Mouse (Mus musculus) intestine, embryonic 14.5 days (tissue): ENCODE data around the gene Vmn2r63. TPM values are rescaled to one million over a fixed set of nuclear protein-coding genes. Genes with fewer than 3 reads are reported as not detected.
"Not testable (repeated sequence)": the region's sequence is repeated elsewhere in the genome, so short reads cannot be mapped to it uniquely, and the experiment has no call there.

Experiments
- ATAC-seq: fragments of 200-750 bp; cut with Nextera tagmentation; replicated peaks from 2 replicates; pipeline ENCODE4 v1.8.0; 2017; ENCODE audit warnings: low read depth, moderate number of reproducible peaks, moderate TSS enrichment, moderate library complexity; ENCODE audit not compliant: low FRiP score, low TSS enrichment
- DNase-seq: peaks from one replicate; pipeline ENCODE4 v3.0.0-alpha.2; 2018; ENCODE audit warnings: low spot score
- H3K27ac ChIP-seq: fragments of 300-500 bp; sonication (generic); 2 replicates; pipeline ENCODE4 v1.5.1; 2014; ENCODE audit warnings: low read depth, mild to moderate bottlenecking, control low read depth
- H3K27me3 ChIP-seq: fragments of 300-500 bp; sonication (generic); replicated peaks from 2 replicates; pipeline ENCODE4 v1.6.1; 2014; ENCODE audit warnings: low read length, control low read depth; ENCODE audit not compliant: control insufficient read depth, insufficient read depth
- H3K36me3 ChIP-seq: fragments of 300-500 bp; sonication (generic); 2 replicates; pipeline ENCODE4 v1.6.1; 2014; ENCODE audit warnings: low read length, control low read depth; ENCODE audit not compliant: control insufficient read depth, insufficient read depth
- H3K4me1 ChIP-seq: fragments of 300-500 bp; sonication (generic); replicated peaks from 2 replicates; pipeline ENCODE4 v1.6.1; 2014; ENCODE audit warnings: low read length, control low read depth, mixed read lengths; ENCODE audit not compliant: control insufficient read depth, insufficient read depth
- H3K4me2 ChIP-seq: fragments of 300-500 bp; sonication (generic); 2 replicates; pipeline ENCODE4 v1.6.1; 2014; ENCODE audit warnings: low read length
- H3K4me3 ChIP-seq: fragments of 300-500 bp; sonication (generic); 2 replicates; pipeline ENCODE4 v1.5.1; 2014; ENCODE audit warnings: low read depth, low read length, control low read depth, mixed read lengths
- H3K9ac ChIP-seq: fragments of 300-500 bp; sonication (generic); 2 replicates; pipeline ENCODE4 v1.6.1; 2014; ENCODE audit warnings: mild to moderate bottlenecking, low read length
- H3K9me3 ChIP-seq: fragments of 300-500 bp; sonication (generic); 2 replicates; pipeline ENCODE4 v1.6.1; 2016; ENCODE audit warnings: low read length, control low read depth; ENCODE audit not compliant: control insufficient read depth
- WGBS: fragments of 180-500 bp; shearing (Covaris S2); extraction: QIAGEN DNeasy Blood & Tissue Kit; methylation state at CpG from one replicate; pipeline ENCODE4 v1.1.7; 2014; 5-methylcytosine and 5-hydroxymethylcytosine counted together
- polyA plus RNA-seq: library from polyadenylated mRNA; unstranded; fragments of >200 nt; fragmentation: Nextera tagmentation; extraction: Ambion mirVana; gene quantifications from 2 replicates; pipeline ENCODE4 v1.2.1, GENCODE M21; 2014

Vmn2r63 gene
- polyA plus RNA-seq, result not detected in 2 replicates

- not testable (repeated sequence) for H3K27ac ChIP-seq, H3K9me3 ChIP-seq, H3K9ac ChIP-seq, H3K36me3 ChIP-seq, H3K27me3 ChIP-seq, H3K4me3 ChIP-seq, DNase-seq, H3K4me1 ChIP-seq, H3K4me2 ChIP-seq, ATAC-seq
Observed at GRCm38 (mm10) chr7:42933722-42934121, at the start of gene Vmn2r63. Vmn2r63 (minus strand) TSS chr7:42933822.

DNA sequence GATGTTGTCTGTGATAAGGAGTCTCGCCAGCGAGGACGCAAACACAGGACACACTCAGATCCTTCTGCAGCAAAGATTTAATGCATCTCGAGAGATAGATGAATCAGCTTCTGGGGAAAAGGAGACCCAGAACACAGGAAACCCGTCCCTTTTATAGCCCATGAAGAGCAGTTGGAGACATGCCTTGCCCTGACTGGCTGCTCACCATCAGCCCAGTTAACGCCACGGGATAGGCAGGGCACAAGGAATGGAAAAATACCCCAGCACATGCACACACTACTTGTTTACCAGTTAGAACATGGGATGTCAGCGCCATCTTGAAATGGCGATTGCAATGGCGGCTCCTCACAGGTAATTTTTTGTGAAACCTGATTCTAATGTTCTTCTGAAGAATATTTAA, 47.1 kb upstream of the Vmn2r63 start:
- ATAC-seq (no peak), DNase-seq (no peak)
- Histone ChIP-seq H3K4me2 (no peak overlapping the region), H3K9me3 (peaks cover 18% of the 10 kb centered on the region; the same call in 1 of the 2 replicates), H3K27me3 (no peaks in the 10 kb centered on the region), H3K9ac (no peak overlapping the region), H3K4me1 (no peaks in the 10 kb centered on the region), H3K27ac (no peak overlapping the region), H3K4me3 (no peak overlapping the region), H3K36me3 (no peaks in the 10 kb centered on the region)
- 86% methylated on average over 10 of the region's 10 CpGs for WGBS

DNA sequence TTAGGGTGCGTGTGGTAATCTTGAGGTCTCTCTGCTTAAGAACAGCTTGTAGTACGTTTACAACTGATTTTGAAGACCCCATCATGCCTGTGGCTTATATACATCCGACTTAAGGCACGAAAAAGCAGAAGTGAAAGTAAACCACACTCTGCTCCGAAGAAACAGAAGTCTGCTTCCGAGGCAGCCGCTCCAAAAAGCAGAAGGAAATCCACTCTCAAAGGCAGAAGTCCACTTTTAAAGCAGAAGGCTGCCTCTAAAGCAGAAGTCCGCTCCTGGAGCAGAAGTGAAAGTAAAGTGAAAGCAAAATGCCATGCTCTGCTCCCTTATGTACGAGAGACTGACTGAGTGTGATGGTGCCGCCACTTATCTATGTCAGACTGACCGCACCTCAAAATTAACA, 46.5 kb upstream of the Vmn2r63 start:
- H3K27me3 ChIP-seq, result no peaks in the 10 kb centered on the region
- no peak overlapping the region for H3K9ac ChIP-seq
- no peak overlapping the region for H3K4me3 ChIP-seq
- 85% methylated on average over 11 of the region's 11 CpGs for WGBS
- H3K9me3 ChIP-seq, result peaks cover 18% of the 10 kb centered on the region; the same call in 1 of the 2 replicates
- DNase-seq (no peak), ATAC-seq (no peak)
- no peaks in the 10 kb centered on the region for H3K4me1 ChIP-seq
- no peak overlapping the region for H3K4me2 ChIP-seq
- no peaks in the 10 kb centered on the region for H3K36me3 ChIP-seq
- H3K27ac ChIP-seq, result no peak overlapping the region

- Histone ChIP-seq H3K4me2 (no peak overlapping the region), H3K27me3 (no peaks in the 10 kb centered on the region), H3K4me3 (no peak overlapping the region), H3K36me3 (no peaks in the 10 kb centered on the region), H3K27ac (no peak overlapping the region), H3K9ac (no peak overlapping the region), H3K9me3 (peaks cover 12% of the 10 kb centered on the region; the same call in 1 of the 2 replicates), H3K4me1 (no peaks in the 10 kb centered on the region)
- 64% methylated on average over 9 of the region's 9 CpGs for WGBS
- DNase-seq (no peak), ATAC-seq (no peak)
Observed at GRCm38 (mm10) chr7:42965246-42965645, 31.6 kb upstream of the Vmn2r63 start.

GRCm38 (mm10) chr7:42898067-42898466, 35.6 kb downstream of the Vmn2r63 start:
- H3K36me3 ChIP-seq, DNase-seq, H3K9me3 ChIP-seq, H3K27me3 ChIP-seq, H3K27ac ChIP-seq, ATAC-seq, H3K4me2 ChIP-seq, H3K9ac ChIP-seq, H3K4me1 ChIP-seq, H3K4me3 ChIP-seq: not testable (repeated sequence)
- 80% methylated on average over 2 of the region's 2 CpGs for WGBS

DNA sequence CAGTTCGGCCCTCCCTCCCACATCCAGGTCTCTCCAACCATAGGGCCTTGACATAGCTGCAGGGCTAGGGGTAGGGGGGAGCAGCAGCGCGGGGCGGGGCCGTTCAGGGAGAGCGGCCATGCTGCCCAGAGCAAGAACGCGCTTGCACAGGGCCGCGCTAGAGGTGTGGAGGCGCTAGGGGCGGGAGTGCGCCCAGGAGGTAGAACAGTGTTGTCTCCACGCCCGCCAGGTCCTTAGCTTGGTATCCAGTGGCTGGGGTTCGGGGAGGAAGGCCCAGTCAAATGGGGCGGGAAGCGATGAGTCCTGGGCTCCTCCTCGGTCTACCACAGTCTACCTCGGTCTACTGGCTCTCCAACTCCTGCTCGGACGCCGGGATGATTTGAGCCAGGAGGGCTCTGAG, 55.5 kb downstream of the Vmn2r63 start:
- no peak for ATAC-seq
- 38% methylated on average over 23 of the region's 23 CpGs for WGBS

DNA sequence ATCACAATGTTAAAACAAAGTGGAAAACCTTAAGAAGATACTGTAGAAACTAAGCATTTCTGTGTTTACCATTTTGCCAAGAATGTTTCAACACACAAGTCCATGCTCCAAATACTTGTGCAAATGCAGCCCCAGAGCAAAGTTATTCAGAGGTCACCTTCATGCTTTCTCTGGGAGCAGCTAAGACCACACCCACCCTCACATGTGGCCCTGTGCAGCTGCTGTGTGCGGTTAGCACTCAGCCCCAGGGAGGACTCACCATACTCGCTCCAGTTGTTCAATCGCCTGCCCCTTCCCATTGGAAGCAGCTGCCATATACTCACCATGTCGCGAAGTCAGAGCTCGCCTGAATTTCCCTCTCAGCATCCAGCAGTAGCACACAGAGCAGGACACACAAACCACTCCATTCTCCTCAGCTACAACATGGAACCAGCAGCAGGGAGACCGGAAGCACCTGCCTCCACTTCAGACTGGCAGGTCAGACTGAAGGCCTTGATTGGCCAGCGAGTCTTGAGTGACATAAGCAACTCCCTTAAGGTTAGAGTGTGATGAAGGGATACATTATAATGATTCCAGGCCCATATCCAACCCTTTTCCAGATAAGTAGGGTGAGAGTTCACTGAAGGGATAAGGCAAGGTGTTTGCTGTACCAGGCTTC, 66.7 kb downstream of the Vmn2r63 start, which contains the start of gene Gm2381:
TSS of gene Gm2381 (minus strand) at position 434 of the 658 bp plus-strand sequence.
- not testable (repeated sequence) for DNase-seq, H3K27me3 ChIP-seq, H3K27ac ChIP-seq, H3K4me1 ChIP-seq, H3K4me2 ChIP-seq, H3K9me3 ChIP-seq, H3K4me3 ChIP-seq, ATAC-seq, H3K9ac ChIP-seq, H3K36me3 ChIP-seq
- 79% methylated on average over 8 of the region's 8 CpGs for WGBS

More for the DNA sequence above, 55.5 kb downstream of the Vmn2r63 start:
- H3K27ac ChIP-seq, result no peak overlapping the region
- no peaks in the 10 kb centered on the region for H3K27me3 ChIP-seq
- H3K4me2 ChIP-seq, result no peak overlapping the region
- no peaks in the 10 kb centered on the region for H3K36me3 ChIP-seq
- no peak overlapping the region for H3K9ac ChIP-seq
- no peaks in the 10 kb centered on the region for H3K4me1 ChIP-seq
- no peaks in the 10 kb centered on the region for H3K9me3 ChIP-seq
- no peak overlapping the region for H3K4me3 ChIP-seq
- DNase-seq, result no peak
